Mouse (Mus musculus): Measurements from ENCODE around the gene Mrpl17. TPM values are rescaled to one million over a fixed set of nuclear protein-coding genes. Genes with fewer than 3 reads are reported as not detected.

The Mrpl17 gene
- total and polyA plus RNA-seq, 2 experiments from 2014 or later, result 20.1 to 226 TPM

DNA sequence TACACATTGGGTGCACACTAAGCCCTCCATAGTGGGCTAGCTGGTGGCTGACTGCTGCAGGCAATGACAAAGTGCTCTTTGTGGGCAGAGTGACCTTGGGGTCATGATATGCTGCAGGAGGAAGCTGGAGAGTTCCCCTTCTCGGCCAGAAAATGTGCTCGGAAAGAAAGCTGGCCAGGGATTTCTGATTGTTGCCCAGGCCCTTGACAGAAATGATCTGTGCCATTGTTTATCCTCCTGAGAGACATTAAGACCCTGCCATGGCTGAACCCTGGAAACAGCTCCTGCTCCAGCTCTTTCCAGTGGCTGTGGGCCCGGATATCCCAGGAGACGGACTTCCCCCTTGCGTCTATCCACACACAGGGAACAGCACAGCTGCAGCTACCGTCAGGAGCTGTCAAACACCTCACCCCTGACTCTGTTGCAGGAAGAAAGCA is 43.2 kb downstream of the Mrpl17 start:
- ATAC-seq (peak; percentile 75), DNase-seq (ENCODE audit: low spot score) (peak; percentile 67)
- no peak for TF ChIP-seq CTCF (IDR thresholded peaks at IDR 0.05; ENCODE audit: low read depth)
- no peak overlapping the region for H3K9ac ChIP-seq (replicated peaks; ENCODE audit: low read length)
- no peaks in the 10 kb centered on the region for H3K27me3 ChIP-seq (ENCODE audit: insufficient read depth, low read length)
- 14% methylated on average over 6 of the region's 6 CpGs for WGBS
- H3K36me3 ChIP-seq (ENCODE audit: insufficient read depth, low read length), result peaks cover 66% of the 10 kb centered on the region
- H3K4me1 ChIP-seq (ENCODE audit: insufficient read depth, low read length), result peaks cover 10% of the 10 kb centered on the region; the same call in 1 of the 2 replicates
- peak overlapping the region; percentile 67 for H3K27ac ChIP-seq
- no peak overlapping the region for H3K4me2 ChIP-seq (ENCODE audit: low read depth, low read length)
- H3K4me3 ChIP-seq (ENCODE audit: low read length), result no peak overlapping the region
- no peaks in the 10 kb centered on the region for H3K9me3 ChIP-seq (ENCODE audit: low read length)

GRCm38 (mm10) chr7:105764331-105764730 is 46.6 kb downstream of the Mrpl17 start:
- ATAC-seq (no peak), DNase-seq (ENCODE audit: low spot score) (no peak)
- Histone ChIP-seq H3K4me2 (ENCODE audit: low read depth, low read length) (no peak overlapping the region), H3K36me3 (ENCODE audit: insufficient read depth, low read length) (peaks cover 54% of the 10 kb centered on the region), H3K4me3 (ENCODE audit: low read length) (no peak overlapping the region), H3K9ac (replicated peaks; ENCODE audit: low read length) (no peak overlapping the region), H3K4me1 (ENCODE audit: insufficient read depth, low read length) (peaks cover 10% of the 10 kb centered on the region; the same call in 1 of the 2 replicates), H3K9me3 (ENCODE audit: low read length) (no peaks in the 10 kb centered on the region), H3K27me3 (ENCODE audit: insufficient read depth, low read length) (no peaks in the 10 kb centered on the region), H3K27ac (no peak overlapping the region)
- no peak for TF ChIP-seq CTCF (IDR thresholded peaks at IDR 0.05; ENCODE audit: low read depth)
- 71% methylated on average over 11 of the region's 11 CpGs for WGBS

DNA sequence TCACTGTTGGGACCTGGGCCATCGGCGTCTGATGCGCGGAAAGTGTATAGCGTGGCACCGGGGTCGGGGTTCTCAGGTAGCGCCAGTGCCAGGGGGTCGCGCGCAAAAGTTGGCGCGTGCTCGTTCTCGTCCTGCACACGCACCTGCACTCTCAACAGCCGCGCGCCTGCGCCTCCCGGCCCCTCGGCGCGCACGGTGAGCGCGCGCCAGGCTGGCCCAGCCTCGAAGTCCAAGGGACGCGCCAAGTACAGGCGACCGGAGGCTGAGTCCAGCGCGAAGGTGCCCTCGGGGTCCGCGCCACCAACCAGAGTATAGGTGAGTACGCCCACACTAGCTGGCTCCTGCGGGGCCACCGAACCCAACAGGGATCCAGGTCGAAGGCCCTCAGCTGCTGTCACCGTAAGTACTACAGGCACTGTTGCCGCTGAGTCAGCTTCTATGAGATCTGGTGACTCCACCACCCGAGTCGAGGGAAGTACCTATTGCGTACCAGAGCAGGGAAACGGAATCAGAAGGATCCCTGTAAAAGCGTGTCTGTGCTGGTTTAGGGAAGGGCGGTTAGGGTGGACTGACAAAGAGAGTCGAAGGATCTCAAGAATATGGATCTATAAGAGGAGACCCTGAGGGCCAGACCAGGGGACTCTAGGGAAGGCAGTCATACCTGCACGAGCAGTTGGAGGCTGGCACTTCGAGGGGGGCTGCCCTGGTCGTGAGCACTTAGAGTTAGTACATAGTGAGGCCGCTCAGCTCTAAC is 48.2 kb downstream of the Mrpl17 start:
- H3K9ac ChIP-seq (replicated peaks; ENCODE audit: low read length), result no peak overlapping the region
- H3K4me1 ChIP-seq (ENCODE audit: insufficient read depth, low read length), result 0 out of 2 replicates have a peak, but pooled peaks cover 1% of the 10 kb centered on the region
- H3K27me3 ChIP-seq (ENCODE audit: insufficient read depth, low read length), result no peaks in the 10 kb centered on the region
- H3K27ac ChIP-seq, result no peak overlapping the region
- no peak overlapping the region for H3K4me2 ChIP-seq (ENCODE audit: low read depth, low read length)
- DNase-seq (ENCODE audit: low spot score) (no peak), ATAC-seq (peak; percentile 14)
- peaks cover 69% of the 10 kb centered on the region for H3K36me3 ChIP-seq (ENCODE audit: insufficient read depth, low read length)
- no peaks in the 10 kb centered on the region for H3K9me3 ChIP-seq (ENCODE audit: low read length)
- WGBS, result 39% methylated on average over 55 of the region's 55 CpGs
- no peak overlapping the region for H3K4me3 ChIP-seq (ENCODE audit: low read length)
- no peak for TF ChIP-seq CTCF (IDR thresholded peaks at IDR 0.05; ENCODE audit: low read depth)

DNA sequence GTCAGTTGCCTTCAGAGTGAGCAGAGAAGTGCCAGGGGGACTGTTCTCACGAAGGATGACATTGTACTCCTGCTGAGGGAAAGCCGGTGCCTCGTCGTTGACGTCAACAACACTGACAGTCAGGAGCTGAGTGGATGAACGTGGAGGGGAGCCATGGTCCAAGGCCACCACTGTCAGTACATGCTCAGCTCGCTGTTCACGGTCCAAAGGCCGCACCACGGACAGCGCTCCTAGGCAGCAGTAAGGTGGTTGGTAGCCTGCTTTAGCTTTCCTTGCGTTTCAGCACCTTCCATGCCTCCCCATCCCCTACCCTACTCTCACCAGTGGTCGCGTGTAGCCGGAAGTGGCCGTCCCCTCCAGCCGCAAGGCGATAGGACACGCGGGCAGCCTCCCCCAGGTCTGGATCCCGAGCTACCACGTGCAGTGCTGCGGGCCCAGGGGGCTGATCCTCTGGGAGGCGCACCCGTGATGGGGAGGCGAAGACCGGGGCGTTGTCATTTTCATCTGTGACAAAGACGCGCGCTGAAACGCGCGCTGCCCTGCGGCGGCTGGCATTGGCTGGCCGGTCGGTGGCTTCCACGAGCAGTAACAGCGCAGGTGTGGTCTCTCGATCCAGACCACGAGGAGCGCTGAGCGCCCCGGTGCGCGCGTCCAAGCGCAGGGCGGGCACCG is 49.0 kb downstream of the Mrpl17 start:
- Histone ChIP-seq H3K27me3 (ENCODE audit: insufficient read depth, low read length) (no peaks in the 10 kb centered on the region), H3K4me1 (ENCODE audit: insufficient read depth, low read length) (no peaks in the 10 kb centered on the region), H3K9ac (replicated peaks; ENCODE audit: low read length) (no peak overlapping the region), H3K27ac (no peak overlapping the region; the same call in 1 of the 2 replicates), H3K4me2 (ENCODE audit: low read depth, low read length) (no peak overlapping the region), H3K36me3 (ENCODE audit: insufficient read depth, low read length) (peaks cover 74% of the 10 kb centered on the region), H3K9me3 (ENCODE audit: low read length) (no peaks in the 10 kb centered on the region), H3K4me3 (ENCODE audit: low read length) (no peak overlapping the region)
- 29% methylated on average over 51 of the region's 51 CpGs for WGBS
- ATAC-seq (peak; percentile 19), DNase-seq (ENCODE audit: low spot score) (no peak)
- no peak for TF ChIP-seq CTCF (IDR thresholded peaks at IDR 0.05; ENCODE audit: low read depth)

- no peak overlapping the region for H3K4me3 ChIP-seq (ENCODE audit: low read length)
- no peak for TF ChIP-seq CTCF (IDR thresholded peaks at IDR 0.05; ENCODE audit: low read depth)
- DNase-seq (ENCODE audit: low spot score), result no peak
- H3K9me3 ChIP-seq (ENCODE audit: low read length), result no peaks in the 10 kb centered on the region
- no peaks in the 10 kb centered on the region for H3K4me1 ChIP-seq (ENCODE audit: insufficient read depth, low read length)
- H3K4me2 ChIP-seq (ENCODE audit: low read depth, low read length), result no peak overlapping the region
- H3K27ac ChIP-seq, result peak overlapping the region; percentile 76; the same call in 1 of the 2 replicates
- ATAC-seq, result no peak
- H3K27me3 ChIP-seq (ENCODE audit: insufficient read depth, low read length), result no peaks in the 10 kb centered on the region
- no peak overlapping the region for H3K9ac ChIP-seq (replicated peaks; ENCODE audit: low read length)
- 92% methylated on average over 10 of the region's 10 CpGs for WGBS
- H3K36me3 ChIP-seq (ENCODE audit: insufficient read depth, low read length), result peaks cover 53% of the 10 kb centered on the region
Observed at GRCm38 (mm10) chr7:105753281-105753680, 57.6 kb downstream of the Mrpl17 start.

Other genes starting within 250 kb of the Mrpl17 start
- gene Apbb1, start 229.4 kb downstream of the Mrpl17 start, total RNA-seq (2014; rRNA removed), result 512 and 570 TPM in 2 replicates
- 306 and 307 TPM in 2 replicates for gene Apbb1, start 229.4 kb downstream of the Mrpl17 start, polyA plus RNA-seq (2015; fragmentation: Nextera tagmentation; extraction: Ambion mirVana)
- 0.36 TPM in 1 of 2 replicates, not detected in the other for gene Hpx, start 211.0 kb downstream of the Mrpl17 start, total RNA-seq (2014; rRNA removed)
- 0.11 TPM in 1 of 2 replicates, not detected in the other for gene Hpx, start 211.0 kb downstream of the Mrpl17 start, polyA plus RNA-seq (2015; fragmentation: Nextera tagmentation; extraction: Ambion mirVana)
- gene Trim3, start 177.5 kb downstream of the Mrpl17 start, total RNA-seq (2014; rRNA removed), result 169 and 174 TPM in 2 replicates
- 97.9 and 106 TPM in 2 replicates for gene Trim3, start 177.5 kb downstream of the Mrpl17 start, polyA plus RNA-seq (2015; fragmentation: Nextera tagmentation; extraction: Ambion mirVana)
- gene Timm10b, start 171.0 kb downstream of the Mrpl17 start, total RNA-seq (2014; rRNA removed), result 49.6 and 63.9 TPM in 2 replicates
- gene Timm10b, start 171.0 kb downstream of the Mrpl17 start, polyA plus RNA-seq (2015; fragmentation: Nextera tagmentation; extraction: Ambion mirVana), result 179 and 181 TPM in 2 replicates
- 67.5 and 103 TPM in 2 replicates for gene Arfip2, start 170.7 kb downstream of the Mrpl17 start, total RNA-seq (2014; rRNA removed)
- gene Arfip2, start 170.7 kb downstream of the Mrpl17 start, polyA plus RNA-seq (2015; fragmentation: Nextera tagmentation; extraction: Ambion mirVana), result 82.5 and 82.8 TPM in 2 replicates
- 16.1 and 51.9 TPM in 2 replicates for gene Gm45799, start 170.5 kb downstream of the Mrpl17 start, total RNA-seq (2014; rRNA removed)
- 25.1 and 33.3 TPM in 2 replicates for gene Gm45799, start 170.5 kb downstream of the Mrpl17 start, polyA plus RNA-seq (2015; fragmentation: Nextera tagmentation; extraction: Ambion mirVana)
- gene Dnhd1, start 160.3 kb downstream of the Mrpl17 start, total RNA-seq (2014; rRNA removed), result 2.9 and 5.4 TPM in 2 replicates
- gene Dnhd1, start 160.3 kb downstream of the Mrpl17 start, polyA plus RNA-seq (2015; fragmentation: Nextera tagmentation; extraction: Ambion mirVana), result 0.67 and 1.0 TPM in 2 replicates
- 128 and 134 TPM in 2 replicates for gene Ilk, start 74.5 kb downstream of the Mrpl17 start, total RNA-seq (2014; rRNA removed)
- 159 and 165 TPM in 2 replicates for gene Ilk, start 74.5 kb downstream of the Mrpl17 start, polyA plus RNA-seq (2015; fragmentation: Nextera tagmentation; extraction: Ambion mirVana)
- gene Rrp8, start 73.7 kb downstream of the Mrpl17 start, total RNA-seq (2014; rRNA removed), result 14.5 TPM in 2 replicates
- 18.9 and 20.8 TPM in 2 replicates for gene Rrp8, start 73.7 kb downstream of the Mrpl17 start, polyA plus RNA-seq (2015; fragmentation: Nextera tagmentation; extraction: Ambion mirVana)
- 83.8 and 111 TPM in 2 replicates for gene Taf10, start 66.7 kb downstream of the Mrpl17 start, total RNA-seq (2014; rRNA removed)
- 120 and 124 TPM in 2 replicates for gene Taf10, start 66.7 kb downstream of the Mrpl17 start, polyA plus RNA-seq (2015; fragmentation: Nextera tagmentation; extraction: Ambion mirVana)
- 64.6 and 74.7 TPM in 2 replicates for gene Tpp1, start 58.9 kb downstream of the Mrpl17 start, total RNA-seq (2014; rRNA removed)
- gene Tpp1, start 58.9 kb downstream of the Mrpl17 start, polyA plus RNA-seq (2015; fragmentation: Nextera tagmentation; extraction: Ambion mirVana), result 47.1 and 53.7 TPM in 2 replicates
- 96.9 and 109 TPM in 2 replicates for gene Dchs1, start 23.4 kb downstream of the Mrpl17 start, total RNA-seq (2014; rRNA removed)
- 6.0 and 6.6 TPM in 2 replicates for gene Dchs1, start 23.4 kb downstream of the Mrpl17 start, polyA plus RNA-seq (2015; fragmentation: Nextera tagmentation; extraction: Ambion mirVana)
- gene Gm4070, start 142.9 kb upstream of the Mrpl17 start, total RNA-seq (2014; rRNA removed), result 0.47 and 0.68 TPM in 2 replicates
- gene Gm4070, start 142.9 kb upstream of the Mrpl17 start, polyA plus RNA-seq (2015; fragmentation: Nextera tagmentation; extraction: Ambion mirVana), result 0.15 and 0.16 TPM in 2 replicates

All from hindbrain, postnatal 0 days (tissue).